Mouse (Mus musculus): ENCODE data around the gene Capn2.

Gene Capn2

DNA sequence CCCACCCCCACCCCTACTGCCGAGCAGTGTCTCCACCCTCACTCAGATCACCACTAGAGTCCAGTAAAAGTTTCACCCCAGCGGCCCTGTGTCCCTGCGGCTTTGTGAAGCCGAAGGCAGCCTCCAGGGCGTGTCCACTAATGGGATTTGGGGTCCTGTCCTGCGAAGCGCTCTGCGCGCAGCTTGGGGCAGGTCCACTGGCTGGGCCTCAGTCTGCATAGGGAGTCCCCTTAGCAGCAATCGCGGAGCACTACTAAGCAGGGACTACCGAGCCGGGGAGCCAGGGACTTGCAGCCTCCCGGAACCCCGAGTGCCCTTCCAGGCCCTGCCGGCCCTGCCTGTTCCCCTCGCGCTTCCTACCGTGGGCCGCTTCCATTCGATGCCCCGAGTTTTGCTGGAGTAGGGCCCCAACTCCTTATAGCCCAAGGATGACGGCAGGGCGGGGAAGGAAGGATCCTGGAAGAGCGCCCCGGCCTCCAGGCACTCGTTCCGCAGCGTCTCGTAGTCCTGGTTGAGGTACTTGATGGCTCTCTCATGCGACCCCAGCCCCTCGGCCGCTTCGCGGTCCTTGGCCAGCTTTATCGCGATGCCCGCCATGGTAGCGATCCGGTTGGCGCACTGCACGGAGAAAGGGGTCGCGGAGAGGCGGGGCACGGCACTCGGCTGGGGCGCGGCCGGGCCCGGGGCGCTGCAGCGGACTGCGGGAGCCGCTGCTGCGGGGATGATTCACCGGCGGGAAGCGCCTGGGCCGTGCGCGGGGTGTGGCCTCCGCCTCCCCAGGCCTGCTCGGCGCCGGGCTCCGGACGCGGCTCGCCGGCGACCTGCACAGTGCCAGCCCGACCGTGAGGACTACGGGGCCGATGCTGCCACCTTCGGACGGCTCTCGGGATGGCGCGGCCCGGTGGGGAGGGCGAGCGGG, at the start of gene Capn2:
Gene Capn2 (minus strand): TSS at position 851 of the 919 bp plus-strand sequence.
- DNase-seq (ENCODE audit: low read depth, low spot score), result peak; percentile 75

DNA sequence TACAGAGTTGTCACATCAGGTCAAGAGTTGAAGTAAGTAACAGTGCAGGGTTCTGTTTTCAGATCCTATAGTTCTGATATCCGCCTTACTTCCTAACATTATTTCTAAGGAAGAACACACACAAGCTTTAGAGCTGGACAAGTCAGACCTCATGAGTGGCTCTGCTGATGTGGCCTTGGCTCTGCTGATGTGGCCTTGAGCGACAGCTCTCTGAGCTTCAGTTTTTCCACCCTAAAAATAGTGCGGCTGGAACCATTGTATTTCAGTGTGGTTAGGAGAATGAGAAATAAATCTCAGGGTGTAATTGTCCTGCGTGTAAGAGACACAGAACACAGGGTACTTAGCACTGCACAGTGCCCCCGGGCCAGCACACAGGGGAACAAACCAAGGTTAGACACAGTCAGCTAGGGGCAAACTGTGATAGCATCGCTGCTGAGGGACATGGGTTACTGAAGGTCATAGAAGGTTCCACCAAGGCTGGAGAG, 48.0 kb upstream of the Capn2 start:
- DNase-seq (ENCODE audit: low read depth, low spot score), result no peak

DNA sequence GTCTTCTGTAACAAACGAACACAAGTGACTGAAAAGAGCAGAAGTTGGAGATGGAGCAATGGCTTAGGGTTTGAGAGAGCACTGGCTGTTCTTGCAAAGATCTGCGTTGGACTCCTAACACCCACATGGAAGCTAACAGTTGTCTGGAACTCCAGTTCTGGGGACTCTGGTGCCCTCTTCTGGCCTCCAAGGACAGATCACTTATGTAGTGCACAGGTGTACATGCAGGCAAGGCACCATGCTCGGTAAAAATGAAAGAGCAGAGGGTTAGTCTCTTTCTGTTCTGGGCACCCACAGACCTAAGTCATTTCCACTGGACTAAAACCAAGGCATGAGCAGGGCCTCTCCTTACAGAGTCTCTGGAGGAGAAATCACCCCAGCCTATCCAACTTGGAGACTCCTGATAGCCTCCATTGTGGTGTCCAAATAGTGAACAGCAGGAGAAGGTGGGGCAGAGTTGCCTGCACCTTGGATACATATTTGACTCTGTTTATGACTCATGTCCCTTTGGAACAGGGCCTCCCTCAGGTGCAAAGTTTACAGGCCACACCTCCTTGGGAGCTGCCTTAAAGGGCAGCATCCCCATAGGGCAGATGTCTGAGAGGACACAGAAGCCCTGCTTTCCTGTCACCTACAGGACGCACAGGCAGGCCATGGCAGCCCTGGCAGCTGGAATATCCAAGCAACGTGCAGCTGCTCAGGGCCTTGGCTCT, 47.2 kb upstream of the Capn2 start, which contains the start of gene Capn8:
Gene Capn8 (plus strand): TSS at position 600 of the 713 bp plus-strand sequence.
- DNase-seq (ENCODE audit: low read depth, low spot score), result peak; percentile 50

DNA sequence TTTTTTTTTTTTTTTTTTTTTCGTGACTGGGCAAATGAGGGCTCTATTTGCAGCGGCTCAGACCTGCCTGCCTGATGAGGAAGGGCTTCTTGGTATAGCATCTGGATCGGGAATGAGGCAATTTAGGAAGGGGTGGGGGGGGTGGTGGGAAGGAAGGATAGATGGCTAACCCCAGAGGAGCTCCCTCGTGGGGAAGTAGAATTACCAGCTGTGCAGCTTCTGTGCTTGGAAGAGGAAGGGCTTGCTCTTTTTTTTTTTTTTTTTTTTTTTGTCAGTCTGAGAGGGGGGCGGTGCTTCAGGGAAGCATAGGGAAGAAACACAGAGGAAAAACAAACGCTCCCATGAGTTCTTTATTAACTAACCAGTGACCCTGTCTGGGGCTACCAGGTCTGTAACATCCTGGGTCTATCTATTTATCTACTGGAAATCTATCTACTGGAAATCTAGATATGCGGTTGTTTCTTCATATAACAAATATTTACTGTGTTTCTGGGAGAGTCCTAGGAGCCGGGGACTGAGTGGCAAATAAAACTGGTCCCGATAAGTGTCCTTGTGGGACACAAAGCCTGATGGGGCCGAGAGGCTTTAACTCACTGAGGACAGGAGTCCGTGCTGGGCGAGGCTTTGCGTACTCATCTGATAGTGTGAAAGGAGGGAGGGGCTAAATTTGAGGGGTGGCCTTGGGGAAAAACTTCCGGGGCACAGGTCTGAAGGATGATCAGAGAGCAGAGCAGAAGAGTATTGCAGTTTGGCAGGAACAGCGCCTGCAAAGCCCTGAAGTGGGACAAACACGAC, 45.4 kb upstream of the Capn2 start:
- no peak for DNase-seq (ENCODE audit: low read depth, low spot score)

DNA sequence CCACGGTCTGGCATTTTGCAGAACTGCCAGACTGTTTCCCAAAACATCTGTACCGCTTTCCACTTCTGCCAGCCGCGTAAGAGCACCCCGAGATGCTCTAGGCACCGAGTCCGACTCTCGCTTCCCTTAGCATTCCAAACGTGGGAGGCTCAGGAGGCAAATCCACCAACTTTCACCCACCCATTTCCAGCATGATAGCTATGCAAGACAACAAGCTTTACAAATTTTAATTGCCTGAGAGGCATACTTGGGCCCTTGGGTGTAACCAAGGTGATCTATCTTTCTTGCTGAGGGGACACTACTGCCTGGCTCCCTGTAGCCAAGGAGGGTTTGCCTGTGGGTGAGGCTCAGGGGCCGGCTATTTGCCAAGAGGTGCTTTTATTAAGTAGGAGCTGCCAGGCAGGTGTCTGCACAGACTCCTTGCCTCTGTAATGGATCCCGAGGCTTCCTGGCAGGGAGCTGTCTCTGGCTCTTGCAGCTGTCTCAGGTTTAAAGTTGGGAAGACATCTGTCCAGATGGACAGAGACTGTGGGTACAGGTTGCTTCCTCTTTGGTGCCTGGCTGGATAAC, 44.6 kb upstream of the Capn2 start:
- DNase-seq (ENCODE audit: low read depth, low spot score), result no peak

DNA sequence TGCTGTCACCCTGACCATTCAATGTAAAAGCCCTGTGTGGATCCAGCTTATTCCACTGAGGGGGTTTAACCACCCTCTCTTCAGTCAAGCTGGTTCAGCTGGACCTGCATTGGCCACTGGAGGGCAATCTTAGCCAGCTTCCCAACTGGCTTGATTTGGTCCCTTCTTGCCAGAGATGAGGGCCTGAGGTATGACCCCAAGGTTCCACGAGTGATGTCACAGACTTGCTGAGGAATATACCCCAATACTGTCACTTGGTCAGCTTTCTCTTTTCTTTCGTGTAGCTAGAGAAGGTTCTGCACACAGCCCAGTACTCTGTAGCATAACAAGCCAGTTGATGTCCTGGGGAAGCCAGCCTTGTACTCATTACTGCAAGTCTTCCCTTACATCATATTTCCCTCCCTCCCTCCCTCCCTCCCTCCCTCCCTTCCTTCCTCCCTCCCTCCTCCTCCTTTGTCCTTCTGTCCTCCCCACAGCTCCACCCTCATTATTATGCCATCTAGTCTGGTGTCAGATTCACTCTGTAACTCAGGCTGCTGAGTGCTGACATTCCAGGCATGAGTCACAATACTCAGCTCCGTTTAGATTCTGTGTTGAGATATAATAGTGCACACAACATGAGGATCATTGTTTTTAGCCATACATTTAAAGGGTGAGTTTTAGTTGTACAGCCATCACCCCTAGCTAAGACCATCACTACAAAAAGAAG, 43.1 kb upstream of the Capn2 start:
- peak; percentile 88 for DNase-seq (ENCODE audit: low read depth, low spot score)

DNA sequence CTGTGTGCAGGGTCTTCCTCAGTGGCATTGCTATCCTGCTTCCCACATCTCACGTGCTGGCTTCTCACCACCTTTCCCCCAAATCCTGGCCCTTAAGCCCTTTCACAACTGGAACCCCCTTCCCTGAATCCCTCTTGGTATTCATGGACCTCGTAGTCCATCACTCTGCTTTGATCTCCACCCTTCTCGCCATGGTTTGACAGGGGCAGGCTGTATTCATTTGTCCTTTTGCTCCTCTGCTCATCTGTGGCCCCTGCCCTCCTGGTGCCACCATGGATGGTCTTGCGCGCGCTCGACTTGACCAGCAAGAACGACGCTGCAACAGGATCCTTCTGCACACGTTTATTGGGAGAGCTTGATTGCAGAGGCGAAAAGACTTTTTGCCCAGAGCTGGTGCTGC, 42.1 kb upstream of the Capn2 start:
- DNase-seq (ENCODE audit: low read depth, low spot score), result no peak

DNA sequence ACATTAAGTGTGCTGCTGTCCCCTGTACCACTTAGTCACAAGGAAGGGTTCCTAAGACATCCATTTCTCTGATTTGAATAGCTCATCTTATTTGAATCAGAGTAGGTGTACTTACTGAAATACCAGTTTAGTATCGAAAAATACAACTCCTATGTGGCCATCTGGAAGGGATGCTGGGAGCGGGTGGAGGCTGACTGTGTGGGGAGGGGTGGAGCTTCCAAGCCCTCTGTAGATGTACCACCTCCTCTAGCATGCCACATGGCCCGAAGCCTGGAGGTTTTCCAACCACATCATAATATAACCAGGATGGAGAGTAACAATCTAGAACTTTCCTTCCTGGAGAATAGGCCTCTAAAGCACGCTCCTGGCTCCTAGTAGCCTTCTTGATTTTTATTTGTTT, 40.9 kb upstream of the Capn2 start:
- DNase-seq (ENCODE audit: low read depth, low spot score), result peak; percentile 31

DNA sequence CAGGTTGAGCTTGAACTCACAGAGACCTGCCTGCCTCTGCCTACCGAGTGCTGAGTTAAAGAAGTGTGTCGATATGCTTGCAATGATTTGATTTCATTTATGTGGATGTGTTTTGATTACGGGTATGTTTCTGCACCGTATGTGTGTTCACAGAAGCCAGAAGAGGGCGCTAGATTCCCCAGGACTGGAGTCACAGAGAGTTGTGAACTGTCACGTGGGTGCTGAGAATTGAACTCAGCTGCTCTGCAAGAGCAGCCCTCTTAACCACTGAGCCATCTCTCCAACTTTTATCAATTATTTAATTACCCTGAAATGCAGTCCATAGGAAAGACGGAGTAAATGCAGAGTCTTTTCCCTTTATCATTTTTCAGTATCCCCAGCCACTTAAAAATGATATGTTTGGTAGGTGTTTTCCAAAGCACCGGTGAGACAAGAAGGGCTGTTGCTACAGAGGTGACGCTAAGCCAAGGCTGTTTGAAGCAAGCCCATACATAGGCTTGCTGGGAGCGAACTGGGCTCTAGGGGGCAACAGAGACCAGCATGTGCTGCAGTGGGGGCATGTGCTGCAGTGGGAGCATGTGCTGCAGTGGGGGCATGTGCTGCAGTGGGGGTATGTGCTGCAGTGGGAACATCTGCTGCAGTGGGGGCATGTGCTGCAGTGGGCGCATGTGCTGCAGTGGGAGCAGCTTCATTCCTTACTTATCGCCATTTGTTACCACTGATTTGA, 36.4 kb upstream of the Capn2 start:
- peak; percentile 46 for DNase-seq (ENCODE audit: low read depth, low spot score)

DNA sequence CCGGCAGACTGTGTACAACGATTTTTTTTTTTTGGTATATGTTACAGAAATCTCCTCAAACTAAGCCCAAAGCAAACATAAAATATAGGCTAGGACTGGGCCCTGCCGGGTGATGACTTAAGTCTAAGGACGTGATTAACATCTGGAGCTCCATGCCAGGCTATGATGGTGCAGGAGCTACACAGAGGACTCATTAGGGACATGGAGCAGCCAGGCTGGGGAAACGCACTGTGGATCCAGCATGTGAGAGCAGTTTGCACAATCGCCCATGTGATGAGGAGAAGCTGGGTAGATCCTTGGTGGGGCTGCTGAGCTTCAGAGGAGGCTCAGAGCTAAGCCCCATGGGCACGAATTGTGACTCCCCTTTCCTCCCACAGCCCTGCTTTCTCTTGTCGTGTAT, 33.4 kb upstream of the Capn2 start:
- DNase-seq (ENCODE audit: low read depth, low spot score), result no peak

DNA sequence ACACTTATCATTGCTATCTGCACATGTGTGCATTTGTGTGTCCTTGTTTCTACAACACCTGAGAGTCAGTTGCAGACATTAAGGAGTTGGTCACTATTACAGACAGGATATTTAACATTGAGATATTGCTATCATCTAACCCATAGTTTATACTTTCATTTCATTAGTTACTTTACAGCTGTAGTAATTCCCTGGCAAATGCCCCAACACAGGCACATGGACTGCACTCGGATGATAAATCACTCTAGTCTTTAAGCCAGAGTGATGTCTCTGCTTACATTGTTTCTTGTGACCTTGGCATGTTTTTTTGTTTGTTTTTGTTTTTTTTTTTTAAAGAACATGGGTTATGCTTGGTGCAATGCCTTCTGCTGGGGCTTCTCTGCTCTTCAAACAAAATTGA, 26.5 kb upstream of the Capn2 start:
- peak; percentile 61 for DNase-seq (ENCODE audit: low read depth, low spot score)

DNA sequence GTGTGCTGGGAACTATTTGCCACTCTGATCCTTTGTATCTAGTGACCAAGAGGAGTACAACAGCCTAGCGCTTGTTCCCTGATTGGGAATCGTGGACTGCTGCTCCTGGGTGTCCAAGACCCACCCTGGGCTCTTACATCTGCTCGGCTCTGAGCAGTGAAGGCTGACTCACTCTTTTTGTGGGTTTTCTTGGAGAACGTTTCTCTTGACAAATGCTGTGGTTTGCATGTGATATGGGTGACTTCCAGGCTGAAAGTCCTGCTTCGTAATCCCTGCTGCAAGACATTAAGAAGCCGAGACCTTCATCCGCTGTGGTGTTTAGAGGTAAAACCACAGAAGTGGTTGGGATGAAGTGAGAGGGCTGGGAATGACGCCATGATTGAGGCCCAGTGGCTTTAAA, 25.7 kb upstream of the Capn2 start:
- peak; percentile 98 for DNase-seq (ENCODE audit: low read depth, low spot score)

DNA sequence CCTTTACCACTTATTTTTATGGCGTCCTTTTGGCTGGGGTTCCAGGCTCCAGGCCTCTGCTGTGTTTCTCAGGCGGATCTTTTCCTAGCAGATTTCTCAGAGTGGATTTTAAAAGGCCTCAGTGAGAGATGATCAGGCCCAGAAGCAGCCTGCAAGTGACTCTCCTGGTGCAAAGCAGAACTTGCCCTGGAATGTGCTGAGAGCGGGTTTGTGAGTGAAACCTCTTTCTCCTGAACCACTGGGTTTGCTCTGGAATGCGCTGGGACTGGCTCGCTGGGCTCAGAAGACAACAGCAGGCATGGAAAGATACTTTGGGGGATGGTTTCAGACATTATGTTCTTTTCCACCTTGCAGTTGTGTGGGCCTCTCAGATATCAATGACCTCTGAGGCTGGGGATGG, 24.7 kb upstream of the Capn2 start:
- DNase-seq (ENCODE audit: low read depth, low spot score), result peak; percentile 51

DNA sequence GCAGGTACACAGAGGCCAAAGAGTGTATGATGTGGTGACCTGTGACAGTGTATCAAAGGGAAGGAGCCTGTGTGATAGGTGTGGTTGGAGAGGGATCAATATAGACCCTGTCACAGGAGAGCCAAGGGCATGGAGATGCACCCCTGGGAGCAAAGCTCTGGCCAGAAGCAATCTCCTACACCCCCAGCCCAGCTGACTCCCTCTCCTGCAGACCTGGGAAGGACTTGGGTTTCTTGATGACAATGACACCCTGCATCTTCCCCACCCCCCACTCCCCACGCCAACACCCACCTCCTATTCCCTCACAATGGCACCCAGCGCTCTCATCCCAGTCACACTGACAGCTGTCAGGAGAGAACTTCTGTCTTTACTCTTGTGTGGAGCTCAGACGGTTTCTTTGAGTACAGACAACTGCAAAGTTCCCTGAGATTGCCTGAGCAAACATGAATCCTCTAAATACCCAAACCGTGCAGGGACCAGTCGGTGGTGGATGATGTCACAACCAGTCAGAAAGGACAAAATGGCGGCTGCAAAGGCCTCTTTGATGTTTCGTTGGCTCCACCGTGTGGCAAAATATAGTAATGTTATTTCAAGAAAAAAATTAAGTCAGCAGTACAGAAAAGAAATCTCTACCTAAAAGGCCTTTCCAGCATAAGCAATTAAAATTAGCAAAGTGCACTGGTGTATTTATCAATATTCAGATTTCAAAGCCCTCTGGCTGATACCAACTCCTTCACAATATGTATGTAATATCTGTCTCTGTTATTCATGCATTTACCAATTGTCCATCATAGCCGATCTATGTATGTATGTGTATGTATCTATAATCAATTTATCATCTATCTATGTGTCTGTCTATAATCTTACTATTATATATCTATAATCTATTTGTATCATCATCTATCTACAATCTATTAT, 21.9 kb upstream of the Capn2 start:
- peak; percentile 95 for DNase-seq (ENCODE audit: low read depth, low spot score)

DNA sequence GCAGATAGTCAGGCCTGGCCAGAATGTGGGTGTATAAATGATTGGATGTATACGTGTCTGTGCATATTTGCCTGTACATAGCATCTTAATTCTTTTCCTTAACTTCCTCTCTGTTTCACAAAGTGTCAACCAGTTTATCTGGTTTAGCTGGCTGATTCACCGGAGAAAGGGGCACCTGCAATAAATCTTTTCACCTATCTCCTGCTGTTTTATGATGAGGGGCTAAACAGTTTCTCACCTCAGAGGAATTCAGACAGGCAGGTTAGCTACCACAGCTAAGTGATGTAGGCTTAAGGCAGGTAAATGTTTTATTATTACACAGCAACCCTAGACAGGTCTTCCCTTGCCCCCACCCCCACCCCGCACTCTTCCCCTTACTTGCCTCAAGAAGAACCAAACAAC, 17.7 kb upstream of the Capn2 start:
- DNase-seq (ENCODE audit: low read depth, low spot score), result no peak

DNA sequence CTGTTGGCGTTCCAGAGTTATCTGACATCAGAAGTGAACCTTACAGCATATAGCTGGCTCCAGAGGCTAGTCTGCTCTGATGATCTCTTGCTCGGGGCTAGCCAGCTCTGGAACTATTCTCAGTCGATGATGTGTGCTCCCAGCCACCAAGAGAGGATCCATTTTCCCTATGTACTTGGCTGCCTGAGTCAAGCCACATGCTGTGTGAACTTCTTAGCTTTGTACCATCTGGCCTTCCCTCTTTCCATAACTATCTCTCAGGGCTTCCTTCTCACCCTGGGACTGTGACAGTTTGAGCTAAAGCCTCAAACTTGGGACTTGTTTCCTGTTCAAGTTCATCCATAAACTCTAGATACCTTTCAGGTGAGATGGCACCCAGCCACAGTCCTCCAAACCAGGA, 16.2 kb upstream of the Capn2 start:
- no peak for DNase-seq (ENCODE audit: low read depth, low spot score)

DNA sequence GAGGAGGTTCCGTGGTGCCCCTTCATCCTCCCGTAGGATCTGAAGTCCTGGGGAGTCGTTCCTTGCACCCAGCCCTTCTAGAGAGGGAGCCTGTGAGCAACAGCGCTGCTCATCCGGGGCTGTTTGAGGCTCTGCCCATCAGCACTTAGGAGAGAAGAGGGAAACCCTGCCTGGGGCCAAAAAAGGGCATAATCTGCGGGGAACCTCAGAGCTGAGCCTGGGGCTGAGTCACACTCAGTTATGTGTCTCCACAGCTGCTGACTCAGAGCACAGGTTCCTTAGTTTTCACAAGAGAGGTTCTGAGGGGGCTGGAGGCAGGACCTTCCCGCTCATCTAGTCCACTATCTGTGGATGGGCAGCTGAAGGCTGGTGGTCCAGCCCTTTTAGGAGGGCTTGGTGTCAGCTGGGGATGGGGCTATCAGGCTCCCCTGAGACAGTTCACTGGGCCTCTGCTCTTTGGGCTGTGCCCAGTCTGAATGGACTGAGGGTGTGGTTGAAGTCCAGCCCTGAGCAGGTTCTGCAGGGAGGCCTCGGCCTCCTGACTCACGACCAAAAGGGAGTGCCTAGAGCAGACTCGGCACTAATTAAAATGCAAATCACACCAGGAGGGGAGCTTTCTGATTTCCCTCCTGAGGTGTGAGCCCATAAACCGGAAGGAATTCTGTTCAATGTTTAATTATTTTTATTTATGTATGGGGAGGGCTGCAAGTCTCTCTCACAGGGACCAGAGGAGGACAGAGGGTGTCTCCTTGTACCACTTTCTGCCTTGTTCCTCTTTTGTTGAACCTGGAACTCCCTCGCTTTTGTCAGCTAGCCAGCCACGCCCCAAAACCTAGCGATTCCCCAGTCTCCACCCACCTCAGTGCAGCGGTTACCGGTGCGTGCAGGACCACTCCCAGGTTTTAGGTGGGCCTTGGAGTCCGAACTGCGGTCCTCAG, 10.8 kb upstream of the Capn2 start:
- peak; percentile 99 for DNase-seq (ENCODE audit: low read depth, low spot score)

DNA sequence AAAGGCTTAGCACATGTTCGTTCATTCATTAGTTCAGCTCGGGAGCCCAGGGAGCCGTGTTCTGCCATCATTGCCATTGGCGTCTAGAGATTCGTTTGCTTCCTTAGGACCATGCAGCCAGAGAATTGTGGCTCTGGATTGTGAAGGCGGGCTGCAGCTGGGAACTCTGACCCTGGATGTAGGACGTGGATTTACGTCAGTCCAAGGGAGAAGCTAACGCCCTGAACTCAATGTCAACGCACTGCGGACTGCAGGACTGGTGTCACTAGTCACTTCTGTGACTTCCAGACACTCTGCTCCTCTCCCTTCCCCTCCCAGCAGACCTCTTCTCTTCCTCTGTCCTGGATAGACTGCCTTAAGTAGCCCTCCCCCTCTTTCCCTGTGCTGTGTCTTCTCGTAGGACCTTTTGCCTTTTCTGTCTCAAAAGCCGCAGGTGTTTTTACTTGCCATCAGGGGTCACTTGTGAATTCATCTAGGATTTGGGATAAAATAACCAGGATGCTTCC, 9.9 kb upstream of the Capn2 start:
- no peak for DNase-seq (ENCODE audit: low read depth, low spot score)

Measured in 3T3-L1 (cell line).